Mouse (Mus musculus): Measurements from ENCODE around the gene Pate3. TPM values are rescaled to one million over a fixed set of nuclear protein-coding genes. Genes with fewer than 3 reads are reported as not detected.
"Not testable (repeated sequence)": the region's sequence is repeated elsewhere in the genome, so short reads cannot be mapped to it uniquely, and the experiment has no call there.

The Pate3 gene
- not detected in 2 replicates for polyA plus RNA-seq (2016; fragmentation: Nextera tagmentation; extraction: Ambion mirVana)

DNA sequence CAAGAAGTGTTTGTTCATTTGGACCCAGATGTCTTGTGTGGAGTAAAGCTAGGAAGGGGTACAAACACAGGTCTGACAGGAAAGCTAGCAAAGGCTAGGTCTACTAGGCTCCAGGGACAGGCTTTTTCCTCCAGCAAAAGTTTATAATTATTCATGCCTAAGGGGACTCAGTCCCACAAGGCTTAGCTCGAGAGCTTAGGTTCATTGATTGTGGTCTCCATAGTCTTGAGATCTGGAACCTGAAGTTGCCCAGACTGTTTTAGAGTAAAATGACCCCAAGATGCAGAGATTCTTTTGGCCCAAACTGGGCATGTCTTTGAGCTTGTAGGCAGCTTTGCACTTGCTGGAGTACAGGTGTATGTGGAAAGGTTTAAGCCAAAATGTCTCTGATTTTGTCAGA lies at the start of gene Pate3:
Gene Pate3, minus strand, starts transcription at position 101 of the 400 bp plus-strand sequence.
- no peaks in the 10 kb centered on the region for H3K4me1 ChIP-seq
- peaks cover 17% of the 10 kb centered on the region for H3K9me3 ChIP-seq (replicated peaks)
- H3K27me3 ChIP-seq (ENCODE audit: low read depth, poor library complexity, severe bottlenecking) = no peaks in the 10 kb centered on the region
- 70% methylated on average over 1 of the region's 1 CpGs for WGBS
- H3K36me3 ChIP-seq = no peaks in the 10 kb centered on the region
- no peak within 1 kb of the TSS for H3K4me3 ChIP-seq
- no peak for DNase-seq (ENCODE audit: low spot score)
- H3K27ac ChIP-seq (replicated peaks) = no peak within 1 kb of the TSS

DNA sequence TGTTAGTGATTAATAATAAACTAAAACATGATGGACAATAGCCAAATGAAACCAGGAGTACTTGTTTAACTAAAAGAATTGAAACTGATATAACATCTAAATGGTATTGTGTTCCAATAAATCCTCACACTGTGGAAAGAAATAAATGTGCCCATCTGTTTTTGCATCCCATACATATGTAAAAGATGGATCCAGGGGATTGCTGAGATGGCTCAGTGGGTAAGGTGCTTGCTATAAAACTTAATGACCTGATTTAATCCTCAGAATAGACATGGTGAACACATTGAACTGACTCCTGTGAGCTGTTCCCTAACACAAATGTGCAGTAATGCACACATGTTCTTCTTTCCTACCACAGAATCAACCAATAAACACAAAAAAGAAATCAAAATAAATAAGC lies 43.9 kb upstream of the Pate3 start:
- Histone ChIP-seq H3K9me3 (replicated peaks) (peaks cover 17% of the 10 kb centered on the region; the same call in 1 of the 2 replicates), H3K4me3 (no peak overlapping the region), H3K27me3 (ENCODE audit: low read depth, poor library complexity, severe bottlenecking) (no peaks in the 10 kb centered on the region), H3K4me1 (no peaks in the 10 kb centered on the region), H3K36me3 (no peaks in the 10 kb centered on the region), H3K27ac (replicated peaks) (no peak overlapping the region)
- DNase-seq (ENCODE audit: low spot score) = no peak

DNA sequence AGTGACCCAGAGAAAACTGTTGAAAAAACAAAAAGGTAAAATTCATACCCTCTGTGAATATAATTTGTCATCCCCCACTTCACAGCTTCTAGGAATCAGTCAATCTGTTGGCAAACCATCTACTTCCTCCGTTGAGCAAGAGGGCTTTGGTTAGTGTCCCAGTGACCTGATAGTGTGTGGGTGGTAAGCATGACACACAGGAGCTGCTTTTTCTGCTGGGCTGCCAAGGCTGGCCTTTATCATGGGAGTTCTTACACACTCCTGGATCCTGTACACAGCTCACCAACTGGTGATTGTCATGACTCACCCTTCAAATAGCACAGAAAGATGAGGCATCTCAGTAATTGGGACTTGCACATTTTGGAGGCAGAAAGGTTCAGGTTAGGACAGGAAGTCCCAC lies 39.0 kb upstream of the Pate3 start, which contains the start of gene Pate1:
Gene Pate1, minus strand, starts transcription at position 378 of the 400 bp plus-strand sequence.
- DNase-seq (ENCODE audit: low spot score) = no peak
- 51% methylated on average over 1 of the region's 1 CpGs for WGBS
- H3K27ac ChIP-seq (replicated peaks) = no peak within 1 kb of the TSS
- H3K36me3 ChIP-seq = no peaks in the 10 kb centered on the region
- peaks cover 10% of the 10 kb centered on the region; the same call in 1 of the 2 replicates for H3K9me3 ChIP-seq (replicated peaks)
- no peak within 1 kb of the TSS for H3K4me3 ChIP-seq
- H3K27me3 ChIP-seq (ENCODE audit: low read depth, poor library complexity, severe bottlenecking) = no peaks in the 10 kb centered on the region
- H3K4me1 ChIP-seq = no peaks in the 10 kb centered on the region

DNA sequence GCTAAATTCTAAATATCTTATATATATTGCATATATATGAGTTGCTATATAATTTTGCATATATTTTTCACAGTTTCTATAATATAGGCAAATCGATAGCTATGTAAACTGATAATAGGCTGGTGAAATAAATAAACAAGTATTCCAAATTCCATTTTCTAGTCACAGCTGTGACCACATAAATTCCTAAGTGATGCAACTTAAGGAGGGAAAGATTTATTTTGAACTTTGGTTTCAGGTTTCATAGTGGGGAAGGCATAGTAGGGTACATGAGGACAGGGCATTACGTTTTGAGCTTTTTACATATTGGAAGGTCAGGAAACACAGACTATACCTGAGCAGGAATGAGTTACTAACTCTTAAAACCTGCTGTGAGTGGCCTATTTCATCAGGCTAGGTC lies 25.6 kb upstream of the Pate3 start:
- Histone ChIP-seq H3K27me3 (ENCODE audit: low read depth, poor library complexity, severe bottlenecking) (no peaks in the 10 kb centered on the region), H3K9me3 (replicated peaks) (peaks cover 15% of the 10 kb centered on the region), H3K4me1 (no peaks in the 10 kb centered on the region), H3K4me3 (no peak overlapping the region), H3K27ac (replicated peaks) (no peak overlapping the region), H3K36me3 (no peaks in the 10 kb centered on the region)
- 87% methylated on average over 2 of the region's 2 CpGs for WGBS
- no peak for DNase-seq (ENCODE audit: low spot score)

DNA sequence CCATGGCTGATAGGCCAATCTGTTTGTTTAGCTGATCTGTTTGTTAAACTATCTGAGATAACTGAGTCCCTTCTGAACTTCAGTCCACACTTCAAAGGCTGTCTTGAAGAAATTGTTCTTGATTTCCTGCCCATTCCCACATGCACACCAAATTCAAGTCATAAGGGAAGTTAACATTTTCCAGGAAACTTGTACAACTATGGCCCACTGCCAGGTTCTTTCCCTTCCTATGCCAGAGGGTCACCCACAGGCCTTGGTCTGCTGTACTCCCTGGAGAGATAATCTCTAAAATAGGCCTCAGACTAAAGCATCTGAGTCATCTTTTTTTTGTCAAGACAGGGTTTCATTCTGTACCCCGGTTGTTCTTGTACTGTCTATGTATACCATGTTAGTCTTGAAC lies 15.0 kb downstream of the Pate3 start:
- Histone ChIP-seq H3K27me3 (ENCODE audit: low read depth, poor library complexity, severe bottlenecking) (no peaks in the 10 kb centered on the region), H3K4me3 (no peak overlapping the region), H3K9me3 (replicated peaks) (0 out of 2 replicates have a peak, but pooled peaks cover 4% of the 10 kb centered on the region), H3K27ac (replicated peaks) (no peak overlapping the region), H3K4me1 (no peaks in the 10 kb centered on the region), H3K36me3 (no peaks in the 10 kb centered on the region)
- 86% methylated on average over 1 of the region's 1 CpGs for WGBS
- no peak for DNase-seq (ENCODE audit: low spot score)

DNA sequence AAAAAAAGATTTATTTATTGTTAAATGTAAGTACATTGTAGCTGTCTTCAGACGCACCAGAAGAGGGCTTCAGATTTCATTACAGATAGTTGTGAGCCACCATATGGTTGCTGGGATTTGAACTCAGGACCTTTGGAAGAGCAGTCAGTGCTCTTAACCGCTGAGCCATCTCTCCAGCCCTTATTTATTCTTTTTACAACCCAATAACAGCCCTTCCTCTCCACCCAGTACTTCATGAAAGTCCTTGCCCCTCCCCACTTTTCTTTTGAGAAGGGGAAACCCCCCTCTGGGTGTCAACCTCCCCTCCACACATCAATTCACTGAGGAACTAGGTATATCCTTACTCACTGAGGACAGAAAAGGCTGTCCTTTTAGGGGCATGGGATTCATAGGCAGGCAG lies 31.2 kb downstream of the Pate3 start:
- not testable (repeated sequence) for DNase-seq (ENCODE audit: low spot score); H3K36me3 ChIP-seq; H3K27me3 ChIP-seq (ENCODE audit: low read depth, poor library complexity, severe bottlenecking); H3K4me3 ChIP-seq; H3K27ac ChIP-seq (replicated peaks); H3K4me1 ChIP-seq; H3K9me3 ChIP-seq (replicated peaks)
- WGBS = 76% methylated on average over 2 of the region's 2 CpGs

DNA sequence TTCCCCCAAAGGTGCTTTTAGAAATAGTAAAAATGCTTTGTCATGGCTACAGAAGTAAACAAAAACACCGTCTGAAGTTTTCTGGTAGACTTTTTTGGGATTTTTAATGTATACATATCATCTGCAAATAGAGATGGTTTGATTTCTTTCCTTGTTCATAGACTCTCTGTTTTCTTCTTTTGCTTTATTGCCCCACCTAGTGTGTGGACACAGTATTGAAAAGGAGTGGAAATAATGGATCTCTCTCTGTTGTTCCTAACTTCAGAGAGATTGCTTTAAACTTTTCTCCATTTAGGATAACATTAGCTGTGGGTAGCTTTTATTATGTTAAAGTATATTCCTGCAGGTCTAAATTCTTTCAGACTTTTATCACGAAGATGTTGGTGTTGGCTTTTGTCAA lies 34.0 kb downstream of the Pate3 start:
- WGBS = 31% methylated on average over 2 of the region's 2 CpGs
- no peaks in the 10 kb centered on the region for H3K27me3 ChIP-seq (ENCODE audit: low read depth, poor library complexity, severe bottlenecking)
- H3K27ac ChIP-seq (replicated peaks) = no peak overlapping the region
- no peaks in the 10 kb centered on the region for H3K4me1 ChIP-seq
- no peak overlapping the region for H3K4me3 ChIP-seq
- H3K36me3 ChIP-seq = no peaks in the 10 kb centered on the region
- DNase-seq (ENCODE audit: low spot score) = no peak
- no peaks in the 10 kb centered on the region for H3K9me3 ChIP-seq (replicated peaks)

DNA sequence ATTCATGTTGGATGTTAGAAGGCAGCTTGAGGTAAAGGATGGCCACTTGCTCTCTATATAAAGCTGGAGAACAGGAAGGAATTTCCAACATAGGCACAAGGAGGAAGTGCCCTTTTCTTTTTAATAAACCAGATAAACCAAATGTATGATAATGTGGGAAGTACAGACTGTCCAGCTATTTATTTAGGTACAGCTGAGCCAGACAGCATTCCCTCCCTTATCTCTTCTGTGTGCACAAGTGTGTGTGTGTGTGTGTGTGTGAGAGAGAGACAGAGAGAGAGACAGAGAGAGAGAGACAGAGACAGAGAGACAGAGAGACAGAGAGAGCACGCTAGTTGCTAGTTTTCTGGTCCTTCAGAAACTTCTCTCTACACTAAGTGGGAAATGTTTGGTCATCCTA lies 36.2 kb downstream of the Pate3 start, which contains the start of gene Pate4:
Gene Pate4, minus strand, starts transcription at position 101 of the 400 bp plus-strand sequence.
- 89% methylated on average over 1 of the region's 1 CpGs for WGBS
- Histone ChIP-seq H3K4me1 (no peaks in the 10 kb centered on the region), H3K27me3 (ENCODE audit: low read depth, poor library complexity, severe bottlenecking) (no peaks in the 10 kb centered on the region), H3K9me3 (replicated peaks) (no peaks in the 10 kb centered on the region), H3K27ac (replicated peaks) (no peak within 1 kb of the TSS), H3K4me3 (no peak within 1 kb of the TSS), H3K36me3 (no peaks in the 10 kb centered on the region)
- no peak for DNase-seq (ENCODE audit: low spot score)

DNA sequence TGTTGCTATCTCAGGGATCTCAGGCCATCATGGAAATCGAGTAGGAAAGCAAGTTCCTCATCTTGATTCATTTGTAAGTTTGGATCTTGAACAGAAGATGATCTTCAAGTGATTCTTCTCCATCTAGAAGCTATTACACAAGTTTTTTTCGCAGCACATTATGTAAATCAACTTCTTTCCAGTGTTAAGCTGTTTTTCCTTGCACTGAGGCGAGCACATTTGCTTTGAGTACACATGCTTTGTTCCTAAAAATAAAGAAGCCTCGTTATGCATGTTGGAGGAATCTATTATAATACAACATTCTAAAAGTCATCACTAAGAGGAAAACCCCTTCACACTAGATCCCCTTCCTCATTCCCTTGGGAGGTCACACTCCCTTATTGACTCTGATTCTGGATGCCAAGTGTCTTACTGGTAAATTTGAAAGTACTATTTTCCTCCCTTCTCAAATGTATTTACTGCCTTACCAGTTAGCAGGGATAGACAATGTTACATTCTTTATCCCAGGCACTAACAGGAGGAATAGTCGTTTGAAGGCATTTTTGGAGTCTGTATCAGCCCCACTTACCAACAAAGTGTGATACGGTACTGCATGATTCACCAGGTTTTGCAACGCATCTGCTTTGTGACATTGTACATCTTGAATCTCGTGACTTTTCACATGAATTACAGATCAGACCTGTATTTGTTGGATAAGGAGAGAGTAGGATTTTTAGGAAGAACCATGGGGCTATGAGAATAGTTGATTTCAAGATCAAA lies 40.2 kb downstream of the Pate3 start:
- Histone ChIP-seq H3K27ac (replicated peaks) (no peak overlapping the region), H3K4me1 (no peaks in the 10 kb centered on the region), H3K27me3 (ENCODE audit: low read depth, poor library complexity, severe bottlenecking) (no peaks in the 10 kb centered on the region), H3K9me3 (replicated peaks) (0 out of 2 replicates have a peak, but pooled peaks cover 7% of the 10 kb centered on the region), H3K36me3 (no peaks in the 10 kb centered on the region), H3K4me3 (no peak overlapping the region)
- WGBS = 72% methylated on average over 8 of the region's 8 CpGs
- DNase-seq (ENCODE audit: low spot score) = no peak

Other genes starting within 250 kb of the Pate3 start
- gene Cdon, start 227.1 kb downstream of the Pate3 start, polyA plus RNA-seq (2016; fragmentation: Nextera tagmentation; extraction: Ambion mirVana) = 10.5 TPM in 2 replicates
- gene Gm1113, start 129.9 kb downstream of the Pate3 start, polyA plus RNA-seq (2016; fragmentation: Nextera tagmentation; extraction: Ambion mirVana) = not detected in 2 replicates
- gene Ddx25, start 89.7 kb downstream of the Pate3 start, polyA plus RNA-seq (2016; fragmentation: Nextera tagmentation; extraction: Ambion mirVana) = 8.0 and 8.2 TPM in 2 replicates
- 18.5 and 19.5 TPM in 2 replicates for gene Pus3, start 89.6 kb downstream of the Pate3 start, polyA plus RNA-seq (2016; fragmentation: Nextera tagmentation; extraction: Ambion mirVana)
- gene Pate2, start 77.9 kb downstream of the Pate3 start, polyA plus RNA-seq (2016; fragmentation: Nextera tagmentation; extraction: Ambion mirVana) = 1.6 and 2.7 TPM in 2 replicates
- gene Hyls1, start 77.8 kb downstream of the Pate3 start, polyA plus RNA-seq (2016; fragmentation: Nextera tagmentation; extraction: Ambion mirVana) = 26.2 and 30.2 TPM in 2 replicates
- gene Pate4, start 36.3 kb downstream of the Pate3 start, polyA plus RNA-seq (2016; fragmentation: Nextera tagmentation; extraction: Ambion mirVana) = not detected in 2 replicates
- gene Pate1, start 39.2 kb upstream of the Pate3 start, polyA plus RNA-seq (2016; fragmentation: Nextera tagmentation; extraction: Ambion mirVana) = 0.10 TPM in 1 of 2 replicates, not detected in the other
- not detected in 2 replicates for gene Gm17677, start 92.8 kb upstream of the Pate3 start, polyA plus RNA-seq (2016; fragmentation: Nextera tagmentation; extraction: Ambion mirVana)
- not detected in 2 replicates for gene Gm17727, start 129.9 kb upstream of the Pate3 start, polyA plus RNA-seq (2016; fragmentation: Nextera tagmentation; extraction: Ambion mirVana)
- gene Gm27235, start 141.9 kb upstream of the Pate3 start, polyA plus RNA-seq (2016; fragmentation: Nextera tagmentation; extraction: Ambion mirVana) = not detected in 2 replicates
- gene D730048I06Rik, start 141.9 kb upstream of the Pate3 start, polyA plus RNA-seq (2016; fragmentation: Nextera tagmentation; extraction: Ambion mirVana) = not detected in 2 replicates
- gene 9230110F15Rik, start 195.9 kb upstream of the Pate3 start, polyA plus RNA-seq (2016; fragmentation: Nextera tagmentation; extraction: Ambion mirVana) = not detected in 2 replicates